Mouse (Mus musculus) intestine, embryonic 16.5 days (tissue): ENCODE results near the gene AL732309.1. TPM values are rescaled to one million over a fixed set of nuclear protein-coding genes. Genes with fewer than 3 reads are reported as not detected.

Experiments
- ATAC-seq: fragments of 200-750 bp; cut with Nextera tagmentation; 2 replicates; pipeline ENCODE4 v1.8.0; 2017; ENCODE audit warnings: moderate TSS enrichment, moderate library complexity
- H3K27ac ChIP-seq: fragments of 300-500 bp; sonication (generic); 2 replicates; pipeline ENCODE4 v1.5.1; 2014; ENCODE audit warnings: mild to moderate bottlenecking, low read length
- H3K27me3 ChIP-seq: fragments of 300-500 bp; sonication (generic); replicated peaks from 2 replicates; pipeline ENCODE4 v1.6.1; 2014; ENCODE audit warnings: low read length, control low read depth, mixed read lengths; ENCODE audit not compliant: control insufficient read depth, insufficient read depth
- H3K36me3 ChIP-seq: fragments of 300-500 bp; sonication (generic); 2 replicates; pipeline ENCODE4 v1.6.1; 2014; ENCODE audit warnings: low read length, control low read depth; ENCODE audit not compliant: control insufficient read depth, insufficient read depth
- H3K4me1 ChIP-seq: fragments of 300-500 bp; sonication (generic); 2 replicates; pipeline ENCODE4 v1.6.1; 2014; ENCODE audit warnings: low read length, control low read depth, mixed read lengths; ENCODE audit not compliant: control insufficient read depth, insufficient read depth
- H3K4me2 ChIP-seq: fragments of 300-500 bp; sonication (generic); 2 replicates; pipeline ENCODE4 v1.6.1; 2014; ENCODE audit warnings: low read depth, low read length, control low read depth
- H3K4me3 ChIP-seq: fragments of 300-500 bp; sonication (generic); 2 replicates; pipeline ENCODE4 v1.5.1; 2014; ENCODE audit warnings: mild to moderate bottlenecking, low read length
- H3K9ac ChIP-seq: fragments of 300-500 bp; sonication (generic); 2 replicates; pipeline ENCODE4 v1.6.1; 2014; ENCODE audit warnings: low read depth, low read length
- H3K9me3 ChIP-seq: fragments of 300-500 bp; sonication (generic); 2 replicates; pipeline ENCODE4 v1.6.1; 2016; ENCODE audit warnings: low read length, control low read depth; ENCODE audit not compliant: control insufficient read depth
- WGBS: fragments of 180-500 bp; shearing (Covaris S2); extraction: QIAGEN DNeasy Blood & Tissue Kit; methylation state at CpG from one replicate; pipeline ENCODE4 v1.1.7; 2014; 5-methylcytosine and 5-hydroxymethylcytosine counted together
- polyA plus RNA-seq: library from polyadenylated mRNA; unstranded; fragments of >200 nt; fragmentation: Nextera tagmentation; extraction: Ambion mirVana; gene quantifications from 2 replicates; pipeline ENCODE4 v1.2.1, GENCODE M21; 2015

AL732309.1 gene
- polyA plus RNA-seq, 1 experiment from 2014 or later = 7.3 TPM

GRCm38 (mm10) chr2:25234551-25235220 is 12.0 kb downstream of the AL732309.1 start:
- Histone ChIP-seq H3K4me1 (peaks cover 37% of the 10 kb centered on the region), H3K27ac (peak overlapping the region; percentile 90), H3K36me3 (no peaks in the 10 kb centered on the region), H3K4me3 (0 out of 2 replicates have a peak overlapping the region, but pooled peaks have one; percentile 14), H3K9ac (peak overlapping the region; percentile 19; the same call in 1 of the 2 replicates), H3K9me3 (no peaks in the 10 kb centered on the region), H3K27me3 (no peaks in the 10 kb centered on the region), H3K4me2 (peak overlapping the region; percentile 38)
- peak; percentile 77 for ATAC-seq
- 55% methylated on average over 5 of the region's 5 CpGs for WGBS

- Histone ChIP-seq H3K4me1 (peaks cover 39% of the 10 kb centered on the region), H3K27me3 (no peaks in the 10 kb centered on the region), H3K4me3 (0 out of 2 replicates have a peak within 1 kb of the TSS, but pooled peaks have one; percentile 14), H3K36me3 (no peaks in the 10 kb centered on the region), H3K9ac (peak within 1 kb of the TSS; percentile 55), H3K9me3 (no peaks in the 10 kb centered on the region), H3K4me2 (peak within 1 kb of the TSS; percentile 38), H3K27ac (peak within 1 kb of the TSS; percentile 90)
- peak; percentile 73 for ATAC-seq
- WGBS = 62% methylated on average over 3 of the region's 3 CpGs
Observed at GRCm38 (mm10) chr2:25234050-25234449, 12.6 kb downstream of the AL732309.1 start, which contains the start of gene Slc34a3. Gene Slc34a3, minus strand, starts transcription at chr2:25234364.

GRCm38 (mm10) chr2:25233421-25233820 is 13.2 kb downstream of the AL732309.1 start:
- Histone ChIP-seq H3K9me3 (no peaks in the 10 kb centered on the region), H3K4me2 (0 out of 2 replicates have a peak overlapping the region, but pooled peaks have one; percentile 38), H3K27ac (peak overlapping the region; percentile 90), H3K4me3 (no peak overlapping the region), H3K9ac (peak overlapping the region; percentile 0), H3K36me3 (no peaks in the 10 kb centered on the region), H3K27me3 (no peaks in the 10 kb centered on the region), H3K4me1 (peaks cover 45% of the 10 kb centered on the region)
- no peak for ATAC-seq
- 78% methylated on average over 4 of the region's 4 CpGs for WGBS

- Histone ChIP-seq H3K36me3 (no peaks in the 10 kb centered on the region), H3K9me3 (no peaks in the 10 kb centered on the region), H3K4me2 (no peak overlapping the region), H3K4me1 (peaks cover 32% of the 10 kb centered on the region), H3K27ac (no peak overlapping the region), H3K4me3 (no peak overlapping the region), H3K27me3 (no peaks in the 10 kb centered on the region), H3K9ac (no peak overlapping the region)
- 58% methylated on average over 12 of the region's 12 CpGs for WGBS
- ATAC-seq = no peak
Observed at GRCm38 (mm10) chr2:25231038-25231437, 15.6 kb downstream of the AL732309.1 start.

GRCm38 (mm10) chr2:25230581-25230980 is 16.1 kb downstream of the AL732309.1 start:
- Histone ChIP-seq H3K27me3 (no peaks in the 10 kb centered on the region), H3K27ac (no peak overlapping the region), H3K4me2 (no peak overlapping the region), H3K36me3 (no peaks in the 10 kb centered on the region), H3K4me1 (peaks cover 31% of the 10 kb centered on the region), H3K9me3 (no peaks in the 10 kb centered on the region), H3K4me3 (no peak overlapping the region), H3K9ac (no peak overlapping the region)
- 79% methylated on average over 7 of the region's 7 CpGs for whole genome bisulfite sequencing
- ATAC-seq = no peak

- no peaks in the 10 kb centered on the region for H3K9me3 ChIP-seq
- no peak overlapping the region for H3K4me3 ChIP-seq
- H3K27me3 ChIP-seq = no peaks in the 10 kb centered on the region
- H3K27ac ChIP-seq = no peak overlapping the region
- peaks cover 30% of the 10 kb centered on the region for H3K4me1 ChIP-seq
- no peak for ATAC-seq
- 84% methylated on average over 5 of the region's 5 CpGs for WGBS
- no peak overlapping the region for H3K9ac ChIP-seq
- no peak overlapping the region for H3K4me2 ChIP-seq
- H3K36me3 ChIP-seq = no peaks in the 10 kb centered on the region
Observed at GRCm38 (mm10) chr2:25229582-25229981, 17.1 kb downstream of the AL732309.1 start.

GRCm38 (mm10) chr2:25228995-25229530 is 17.6 kb downstream of the AL732309.1 start:
- WGBS = 76% methylated on average over 6 of the region's 6 CpGs

GRCm38 (mm10) chr2:25228431-25228889 is 18.2 kb downstream of the AL732309.1 start:
- peak overlapping the region; percentile 61 for H3K9ac ChIP-seq
- ATAC-seq = peak; percentile 32
- under 1% methylated on average over 7 of the region's 7 CpGs for WGBS

More at GRCm38 (mm10) chr2:25228995-25229530, 17.6 kb downstream of the AL732309.1 start:
- H3K4me3 ChIP-seq = peak overlapping the region; percentile 7; the same call in 1 of the 2 replicates
- H3K4me1 ChIP-seq = peaks cover 30% of the 10 kb centered on the region
- H3K9me3 ChIP-seq = no peaks in the 10 kb centered on the region
- H3K27ac ChIP-seq = peak overlapping the region; percentile 78
- no peak for ATAC-seq
- peak overlapping the region; percentile 61; the same call in 1 of the 2 replicates for H3K9ac ChIP-seq
- H3K36me3 ChIP-seq = no peaks in the 10 kb centered on the region
- no peaks in the 10 kb centered on the region for H3K27me3 ChIP-seq
- H3K4me2 ChIP-seq = peak overlapping the region; percentile 44

GRCm38 (mm10) chr2:25227406-25227805 is 19.3 kb downstream of the AL732309.1 start:
- Histone ChIP-seq H3K4me3 (no peak overlapping the region), H3K9me3 (no peaks in the 10 kb centered on the region), H3K36me3 (no peaks in the 10 kb centered on the region), H3K4me1 (peaks cover 27% of the 10 kb centered on the region), H3K4me2 (no peak overlapping the region), H3K27me3 (no peaks in the 10 kb centered on the region), H3K9ac (no peak overlapping the region), H3K27ac (no peak overlapping the region)
- 87% methylated on average over 4 of the region's 4 CpGs for WGBS
- no peak for ATAC-seq

More at GRCm38 (mm10) chr2:25228431-25228889, 18.2 kb downstream of the AL732309.1 start:
- peak overlapping the region; percentile 31 for H3K4me3 ChIP-seq
- H3K36me3 ChIP-seq = no peaks in the 10 kb centered on the region
- peak overlapping the region; percentile 78 for H3K27ac ChIP-seq
- no peaks in the 10 kb centered on the region for H3K9me3 ChIP-seq
- H3K4me1 ChIP-seq = peaks cover 28% of the 10 kb centered on the region
- H3K27me3 ChIP-seq = no peaks in the 10 kb centered on the region
- peak overlapping the region; percentile 44 for H3K4me2 ChIP-seq
